Mouse (Mus musculus): ENCODE measurements around the gene Hoxb13.
A peak's percentile ranks its signal among the peaks of the same experiment; 100 is the strongest.

Hoxb13 gene

DNA sequence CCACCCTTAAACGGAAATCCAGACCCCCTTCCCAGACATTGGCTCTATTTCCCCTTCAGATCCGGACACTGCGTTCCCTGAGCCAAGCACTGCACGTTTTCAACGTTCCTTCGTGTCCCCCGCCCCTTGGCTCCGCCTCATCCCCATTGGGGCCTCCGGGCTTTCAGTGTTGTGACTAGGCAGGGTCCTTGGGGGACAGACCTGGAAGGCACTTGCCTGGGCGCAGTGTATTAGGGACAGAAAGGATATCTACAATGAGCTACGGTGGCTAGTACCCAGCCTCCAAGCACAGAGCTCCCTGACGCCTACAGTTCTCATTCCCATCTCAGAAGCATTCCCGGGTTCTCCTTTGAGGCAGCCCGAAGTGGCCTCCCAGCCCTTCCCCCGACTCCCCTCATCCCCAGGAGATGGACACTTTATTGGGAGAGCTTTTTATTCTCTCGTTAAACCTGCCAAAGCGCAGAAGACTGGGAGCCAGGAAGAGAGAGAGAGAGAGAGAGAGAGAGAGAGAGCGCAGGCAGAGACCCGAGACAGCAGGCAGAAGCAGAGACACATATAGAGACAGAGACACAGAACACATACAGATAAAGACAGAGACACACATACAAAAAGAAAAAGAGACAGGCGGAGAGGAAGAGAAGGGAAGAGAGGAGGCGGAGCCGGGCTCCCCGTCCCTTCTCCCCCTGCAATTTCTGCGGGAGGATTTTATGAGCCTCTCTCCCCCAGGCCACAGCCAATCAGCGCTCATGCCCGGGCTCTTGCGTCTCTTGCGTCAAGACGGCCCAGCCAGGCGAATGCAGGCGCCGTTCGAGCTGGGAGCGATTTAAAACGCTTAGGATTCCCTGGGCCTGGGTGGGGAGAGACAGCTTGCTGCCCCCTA lies at the start of gene Hoxb13:
Gene Hoxb13, plus strand, starts transcription at position 796 of the 880 bp plus-strand sequence.
- no peak for DNase-seq

DNA sequence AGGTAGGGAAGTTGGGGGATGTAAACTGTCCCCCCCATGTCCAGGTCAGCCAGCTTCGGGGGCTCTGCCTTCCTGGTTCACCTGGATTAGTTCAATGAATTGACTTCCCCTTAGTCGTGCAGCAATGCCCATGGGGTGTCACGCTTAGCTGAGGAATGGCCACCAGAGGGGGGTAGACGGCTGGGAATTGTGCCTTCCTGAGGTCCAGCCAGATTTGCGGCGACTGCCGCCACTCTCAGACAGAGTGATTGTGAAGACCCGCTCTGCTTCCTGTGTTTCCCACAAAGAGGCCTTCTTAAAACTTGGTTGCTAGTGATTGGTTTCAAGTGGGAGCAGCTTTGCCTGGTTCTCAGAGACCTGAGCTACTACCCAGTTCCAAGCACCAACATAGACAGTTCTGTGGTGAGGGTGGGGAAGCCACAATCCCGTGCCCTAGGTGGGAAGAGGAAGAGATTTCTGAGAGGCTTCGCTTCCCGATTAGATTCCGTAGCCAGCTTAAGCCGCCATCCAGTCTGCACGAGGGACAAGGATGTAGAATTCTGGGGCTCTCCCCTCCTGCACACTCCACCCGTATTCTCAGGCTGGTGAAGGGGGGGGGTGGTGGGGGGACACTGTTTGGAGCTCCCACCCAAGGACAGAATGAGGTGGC lies 48.4 kb upstream of the Hoxb13 start:
- peak; percentile 81 for DNase-seq

DNA sequence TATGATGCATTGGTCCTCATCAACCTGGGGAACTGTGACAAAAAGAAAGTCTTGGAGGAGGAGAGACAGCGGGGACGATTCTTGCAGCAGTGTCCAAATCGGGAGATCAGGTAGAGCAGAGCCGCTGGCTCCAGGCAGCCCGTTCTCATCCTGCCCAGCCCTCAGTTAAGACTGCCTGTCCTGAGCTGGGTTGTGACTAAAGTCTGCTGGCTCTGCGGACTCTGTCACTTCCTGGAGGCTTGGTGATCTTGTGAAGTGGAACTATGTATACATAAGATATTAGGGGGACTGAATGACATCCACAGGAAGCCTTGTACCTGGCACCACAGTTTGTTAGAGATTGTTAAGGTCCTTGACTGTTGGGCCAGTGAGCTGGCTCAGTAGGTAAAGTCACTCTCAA lies 46.6 kb upstream of the Hoxb13 start:
- no peak for DNase-seq

DNA sequence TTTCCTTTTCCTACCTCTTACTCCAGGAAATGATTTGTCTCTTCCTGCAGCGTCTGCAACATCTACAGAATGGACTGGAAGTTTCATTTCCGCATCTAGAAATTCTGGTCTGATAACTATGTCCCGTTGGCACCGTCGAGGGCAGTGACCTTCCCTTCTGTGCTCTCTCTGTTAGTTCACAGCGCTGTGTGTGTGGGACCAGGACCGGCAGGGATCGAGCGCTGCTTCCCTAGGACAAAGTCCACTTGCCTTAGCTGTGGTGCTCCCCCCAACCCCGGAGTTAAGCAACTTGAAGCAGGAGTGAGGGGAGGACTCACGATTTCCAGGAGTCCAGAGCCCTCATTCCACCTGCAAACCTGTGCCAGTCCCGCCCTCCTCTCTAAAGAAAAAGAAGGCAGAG lies 29.3 kb upstream of the Hoxb13 start:
- DNase-seq = no peak

DNA sequence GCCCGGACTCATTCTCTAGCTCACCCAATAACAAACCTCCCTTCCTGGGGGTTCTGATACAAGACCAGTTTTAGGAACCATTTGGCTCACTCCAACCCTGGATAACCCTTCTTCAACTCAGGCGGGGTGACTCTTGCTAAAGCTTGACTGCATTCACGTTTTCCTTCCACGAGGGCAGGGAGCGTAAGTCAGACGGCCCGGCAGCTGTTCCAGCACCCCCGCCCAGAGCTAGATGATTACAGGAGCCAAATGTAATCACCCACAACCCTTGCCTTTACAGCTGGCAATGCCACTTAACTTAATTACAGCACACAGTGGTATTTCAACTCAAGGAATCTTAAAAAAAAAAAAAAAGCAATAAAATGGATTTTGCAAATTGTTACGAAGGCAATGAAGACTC lies 26.0 kb upstream of the Hoxb13 start:
- DNase-seq = no peak

DNA sequence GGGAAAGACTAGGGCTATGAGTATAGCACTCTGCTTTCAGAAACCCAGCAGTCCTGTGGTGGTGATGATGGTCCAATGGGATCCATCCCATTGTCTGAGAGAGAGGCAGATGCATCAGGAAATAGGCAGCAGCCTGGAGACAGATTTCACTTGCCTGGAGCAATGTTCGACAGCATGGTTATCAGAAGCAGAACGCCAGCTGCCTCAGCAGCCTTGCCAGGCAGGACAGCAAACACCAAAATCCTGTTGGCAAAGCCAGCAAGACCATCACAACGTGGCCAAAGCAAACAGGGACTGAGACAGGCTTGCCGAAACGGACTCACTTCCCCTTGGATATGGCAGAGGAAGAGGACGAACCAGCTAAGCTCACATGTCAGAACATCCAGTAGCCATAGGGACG lies 25.1 kb upstream of the Hoxb13 start:
- no peak for DNase-seq

DNA sequence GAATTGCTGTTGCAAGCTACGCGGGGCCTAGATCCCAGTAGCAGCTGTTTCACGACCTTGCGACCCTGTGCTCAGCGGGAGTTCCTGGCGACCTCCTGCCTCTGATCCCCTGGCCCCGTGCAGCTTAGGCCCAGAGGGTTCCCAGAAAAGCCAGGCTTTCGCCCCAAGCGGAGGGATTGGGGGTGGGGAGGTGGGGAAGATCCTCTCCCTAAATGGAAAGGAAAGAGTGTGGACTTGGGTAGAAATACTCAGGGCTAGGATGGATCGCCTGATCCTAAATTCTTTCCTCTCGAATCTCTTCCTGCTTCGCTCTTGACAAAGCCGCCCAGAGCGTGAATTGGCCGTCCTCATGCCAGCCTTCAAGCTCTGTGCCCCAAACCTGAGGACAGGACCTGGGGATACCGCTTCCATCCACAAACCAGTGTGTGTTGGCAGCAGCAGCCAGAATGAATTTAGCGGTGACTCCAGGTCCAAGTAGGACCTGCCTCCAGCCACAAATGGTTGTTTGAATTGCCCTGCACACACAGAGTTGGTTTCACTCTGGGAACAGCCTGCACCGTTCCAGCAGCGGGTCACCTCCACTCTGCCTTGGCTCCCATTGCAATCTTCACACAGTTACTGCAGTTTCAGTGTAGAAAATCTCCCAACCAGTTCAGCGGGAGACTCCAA lies 23.3 kb upstream of the Hoxb13 start:
- DNase-seq = no peak

DNA sequence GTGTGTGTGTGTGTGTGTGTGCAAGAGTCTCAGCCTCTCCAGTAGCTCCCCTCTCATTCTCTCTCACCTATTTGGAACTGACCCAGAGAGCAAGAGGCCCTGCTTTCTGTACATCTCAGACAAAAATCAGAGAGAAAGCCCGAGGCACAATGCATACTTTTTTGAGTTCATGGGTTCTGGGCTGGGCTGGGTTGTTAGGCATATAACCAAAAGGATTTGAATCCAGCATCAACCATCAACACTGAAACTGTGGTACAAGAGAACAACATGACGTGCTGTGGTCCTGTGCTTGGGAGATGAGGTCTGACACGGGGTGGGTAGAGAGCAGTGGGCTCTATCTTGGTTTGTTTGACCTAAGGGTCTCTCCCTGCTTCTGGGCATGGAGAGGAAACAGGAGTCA lies 22.5 kb upstream of the Hoxb13 start:
- DNase-seq = no peak

DNA sequence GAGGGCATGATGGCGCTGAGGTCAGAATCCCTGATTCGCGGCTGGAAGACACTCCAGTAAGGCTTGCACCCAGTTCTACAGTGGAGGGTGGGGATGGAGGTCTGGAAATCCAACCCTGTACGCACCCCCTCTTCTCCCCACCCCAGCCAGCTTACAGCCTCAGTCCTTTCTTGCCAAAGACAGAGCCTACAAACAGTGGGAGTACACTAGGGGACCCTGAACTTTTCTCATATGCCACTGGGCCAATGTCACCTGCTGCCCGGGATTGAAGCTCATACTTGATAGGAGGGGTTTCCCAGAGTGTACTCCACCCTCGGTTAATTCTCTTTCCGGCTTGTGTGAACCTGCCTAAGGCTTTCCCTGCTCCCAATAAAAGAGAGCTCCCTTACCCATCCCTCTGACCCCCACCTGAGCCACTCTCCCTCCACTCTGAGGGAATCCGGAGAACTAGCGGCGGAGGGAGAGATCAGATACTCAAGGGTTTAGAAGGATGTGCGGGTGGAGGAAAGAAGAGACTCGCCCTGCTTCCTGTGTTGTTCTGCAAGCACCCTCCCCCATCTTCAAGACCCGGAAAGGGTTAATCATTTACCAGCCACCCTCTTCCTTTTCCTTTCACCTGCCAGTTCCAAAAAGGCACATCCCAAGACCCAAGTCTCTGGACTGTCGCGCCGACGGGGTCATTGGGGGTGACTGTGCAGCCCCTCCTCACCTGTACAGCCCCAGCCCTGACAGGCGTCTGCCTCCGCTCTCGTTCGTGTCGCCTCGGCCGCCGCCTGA lies 21.4 kb upstream of the Hoxb13 start:
- DNase-seq = no peak

DNA sequence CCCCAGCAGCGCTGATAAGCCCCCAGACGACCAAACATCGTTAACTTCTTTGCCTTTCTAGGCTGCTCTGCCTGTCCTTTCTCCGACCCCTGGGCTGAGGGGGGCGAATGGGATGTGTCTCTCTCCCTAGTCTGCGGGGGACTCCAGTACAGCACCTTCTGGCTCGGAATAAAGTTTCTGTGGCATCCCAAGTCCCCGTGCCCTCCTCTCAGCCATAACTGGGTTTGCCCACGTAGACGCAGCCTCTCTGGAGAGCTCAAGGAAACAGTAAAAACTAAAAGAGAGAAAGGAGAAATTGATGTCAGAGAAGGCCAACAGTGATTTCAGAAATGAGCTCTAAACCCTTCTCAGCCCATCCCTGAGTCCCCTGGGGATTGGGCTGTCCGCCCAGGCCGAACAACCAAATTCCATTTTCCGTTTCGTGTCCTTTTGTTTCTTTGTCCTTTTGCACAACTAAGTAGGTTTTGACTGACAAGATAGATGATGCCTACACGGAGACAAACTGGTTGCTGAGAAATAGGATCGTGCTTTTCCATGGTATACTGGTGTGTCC lies 20.8 kb upstream of the Hoxb13 start:
- no peak for DNase-seq

DNA sequence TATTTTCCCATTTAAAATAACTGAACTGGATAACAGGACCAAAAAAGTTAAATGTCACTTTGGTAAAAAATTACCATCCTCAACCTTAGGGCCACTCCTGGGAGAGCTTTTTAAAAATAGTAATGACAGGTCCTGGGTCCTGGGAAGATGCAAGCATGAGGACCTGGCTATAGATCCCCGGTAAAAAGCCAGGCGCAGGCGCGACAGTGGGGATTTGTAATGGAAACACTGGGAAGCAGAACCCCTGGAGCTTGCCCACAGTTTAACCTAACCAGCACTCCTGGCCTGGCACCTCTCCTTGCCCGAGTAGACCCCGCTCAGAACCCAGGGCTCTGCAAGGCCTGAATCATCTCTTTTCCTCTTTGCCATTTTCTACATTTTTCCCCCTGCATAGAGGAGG lies 19.2 kb upstream of the Hoxb13 start:
- DNase-seq = no peak

DNA sequence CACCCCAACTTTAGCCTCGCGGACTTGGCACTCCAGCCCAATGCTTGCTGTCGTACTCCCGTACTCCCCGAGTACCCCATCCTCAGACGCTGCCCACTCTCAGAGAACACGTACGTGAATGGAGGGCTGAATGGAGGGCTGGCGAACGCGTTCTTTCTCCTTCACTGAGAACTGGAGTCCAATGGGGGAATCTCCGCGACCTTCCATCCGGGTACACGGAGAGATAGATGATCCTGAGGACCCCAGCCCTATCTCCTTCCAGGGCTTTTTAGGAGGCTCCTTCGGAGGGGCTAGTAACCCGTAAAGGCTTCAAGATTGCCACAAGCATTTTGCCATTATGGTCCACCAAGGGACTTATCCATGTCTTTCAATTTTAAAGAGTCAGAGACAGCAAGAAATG lies 18.6 kb upstream of the Hoxb13 start:
- no peak for DNase-seq

DNA sequence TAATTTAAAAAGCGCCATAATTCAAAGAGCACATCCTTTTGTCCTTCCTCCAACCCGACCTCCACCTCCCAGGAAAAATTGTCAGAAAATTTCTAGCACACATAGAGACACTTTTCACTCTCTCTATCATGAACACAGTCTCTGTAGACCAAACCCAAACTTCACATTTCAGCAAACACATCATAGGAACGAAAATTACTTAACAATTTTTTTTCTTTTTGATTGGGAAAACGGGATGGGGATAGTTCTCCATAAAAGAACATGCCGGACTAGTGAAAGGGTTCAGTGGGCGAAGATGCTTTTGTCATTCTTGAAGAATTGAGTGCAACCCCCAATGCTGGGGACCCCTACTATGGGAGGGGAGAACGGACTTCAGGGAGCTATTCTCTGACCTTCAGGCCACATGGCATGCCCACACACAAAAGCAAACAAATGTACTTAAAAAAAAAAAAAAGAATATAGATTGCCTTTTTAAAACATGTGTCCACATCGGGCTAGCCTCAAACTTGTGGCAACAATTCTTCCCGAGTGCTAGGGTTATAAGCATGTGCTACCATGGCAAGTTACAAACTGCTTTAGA lies 18.1 kb upstream of the Hoxb13 start:
- DNase-seq = no peak

DNA sequence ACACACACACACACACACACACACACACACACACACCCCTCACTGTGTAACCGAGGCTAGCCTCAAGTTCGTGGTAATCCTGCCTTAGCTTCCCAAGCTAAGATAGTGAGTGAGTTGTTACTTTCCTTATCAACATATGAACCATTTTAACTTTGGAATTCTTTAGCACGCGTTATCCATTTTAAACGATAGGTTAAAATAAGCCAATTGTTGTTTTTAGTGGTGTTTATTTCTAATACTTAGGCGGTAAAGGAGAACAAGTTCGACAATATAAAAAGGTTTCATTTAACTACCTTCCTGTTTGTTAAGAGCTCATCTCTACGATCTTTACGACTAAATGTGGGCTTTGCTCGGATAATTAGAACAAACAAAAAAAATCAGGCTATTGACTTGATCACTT lies 17.3 kb upstream of the Hoxb13 start:
- no peak for DNase-seq

DNA sequence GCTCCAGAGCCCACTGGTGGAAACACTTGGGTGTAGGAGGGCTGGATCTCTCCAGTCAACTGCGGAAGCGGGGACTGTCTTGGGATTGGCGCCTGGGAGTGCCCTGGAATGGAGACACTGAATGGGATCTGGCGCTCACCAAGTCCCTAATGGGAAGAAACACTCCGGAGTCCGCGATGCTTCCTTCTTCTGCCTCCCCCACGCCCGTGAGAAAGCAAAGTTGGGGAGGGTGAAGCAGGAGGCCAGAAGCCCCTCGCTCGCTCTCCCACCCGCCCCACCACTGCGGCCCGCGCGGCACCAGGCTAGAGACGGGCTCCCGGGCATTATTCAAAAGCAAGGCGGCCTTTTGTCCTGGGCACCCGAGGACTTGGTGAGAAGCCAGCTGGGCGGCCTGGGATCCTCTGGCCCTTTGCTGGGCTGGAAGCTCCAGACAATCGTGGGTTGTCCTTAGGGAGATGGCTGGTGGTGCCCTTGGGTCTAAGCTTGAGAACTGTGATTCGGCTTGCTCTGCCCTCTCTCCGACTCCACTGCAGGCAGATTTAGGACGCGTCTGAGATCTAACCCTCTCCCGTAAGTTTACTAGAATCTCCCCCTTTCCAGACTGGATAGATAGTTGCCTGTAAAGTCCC lies 16.5 kb upstream of the Hoxb13 start:
- no peak for DNase-seq

DNA sequence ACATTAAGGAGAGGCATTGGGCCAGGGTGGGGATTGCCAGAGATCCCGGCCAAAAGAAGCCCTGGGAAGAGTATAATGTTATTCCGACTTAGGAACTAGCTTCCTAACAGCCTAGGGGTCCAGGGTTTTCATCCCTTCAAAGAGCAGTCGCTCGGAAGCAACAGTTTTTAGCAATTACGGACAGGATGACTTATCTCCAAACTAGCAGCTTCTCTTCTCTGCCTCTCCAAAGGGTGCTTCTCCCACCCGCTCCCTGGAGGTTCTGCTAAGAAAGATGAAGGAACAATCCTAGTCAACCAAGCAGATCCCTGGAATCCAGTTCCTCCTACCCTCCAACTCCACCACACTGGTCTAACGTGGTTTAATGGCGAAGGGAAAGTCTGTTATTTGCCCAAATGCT lies 15.8 kb upstream of the Hoxb13 start:
- no peak for DNase-seq

DNA sequence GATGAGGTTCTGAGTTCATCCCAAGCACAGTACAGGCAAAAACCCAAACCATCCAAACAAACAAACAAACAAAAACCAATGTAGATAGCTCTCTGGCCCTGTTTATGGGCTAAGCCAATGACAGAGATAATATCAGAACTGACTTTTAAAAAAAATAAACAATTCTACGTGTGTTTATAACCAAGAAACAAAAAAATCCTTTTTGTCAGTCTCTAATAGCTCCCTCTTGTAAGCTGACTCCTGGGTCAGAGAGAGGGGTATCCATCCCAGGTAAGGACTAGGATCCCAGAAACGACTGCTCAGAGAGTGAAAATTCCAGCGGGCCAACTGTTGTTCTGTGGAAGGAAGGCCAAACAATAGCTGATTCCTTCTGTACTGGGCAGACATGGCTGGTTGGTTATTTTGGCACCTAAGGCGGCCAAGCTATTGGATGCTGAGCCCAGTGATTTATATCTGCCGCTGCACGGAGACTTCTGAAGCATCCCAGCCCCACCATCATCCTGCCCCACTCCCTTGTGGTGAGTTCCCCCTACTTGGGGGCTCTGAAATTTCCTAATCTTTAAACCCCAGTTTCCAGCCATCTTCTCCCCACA lies 15.1 kb upstream of the Hoxb13 start:
- DNase-seq = no peak

DNA sequence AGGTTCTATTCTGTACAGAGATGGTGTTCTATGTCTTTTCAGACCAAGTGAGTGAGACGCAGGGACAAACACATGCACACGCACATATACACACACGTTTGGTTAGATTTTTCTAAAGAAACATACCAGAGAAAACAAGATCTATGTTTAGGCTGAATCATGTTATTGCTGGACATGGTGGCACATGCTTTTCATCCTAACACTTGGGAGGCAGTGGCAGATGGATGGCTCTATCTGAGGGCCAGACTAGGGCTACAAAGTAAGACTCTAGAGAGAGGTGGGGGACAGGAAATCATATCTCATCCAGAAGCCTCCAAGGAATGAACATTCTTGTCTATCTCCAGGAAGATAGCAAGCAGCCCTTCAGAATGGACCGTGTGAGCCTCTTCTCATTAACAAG lies 13.1 kb upstream of the Hoxb13 start:
- DNase-seq = no peak

DNA sequence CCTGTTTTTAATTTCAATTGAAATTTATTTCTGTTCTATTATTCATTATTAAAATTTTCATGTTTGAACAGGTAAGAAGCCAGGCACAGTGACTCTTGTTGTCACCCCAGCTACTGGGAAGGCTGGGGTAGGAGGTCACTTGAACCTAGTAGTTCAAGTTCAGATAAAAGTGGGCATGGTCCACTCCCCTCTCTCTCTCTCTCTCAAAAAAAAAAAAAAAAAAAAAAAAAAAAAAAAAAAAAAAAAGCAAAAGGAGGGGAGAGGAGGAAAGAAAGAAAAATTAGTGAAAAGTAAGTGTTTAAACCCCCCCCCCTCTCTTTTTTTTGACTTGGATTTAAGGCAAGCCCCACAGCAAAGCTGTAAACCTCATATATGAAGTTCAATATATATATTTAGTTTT lies 9.9 kb upstream of the Hoxb13 start:
- no peak for DNase-seq

DNA sequence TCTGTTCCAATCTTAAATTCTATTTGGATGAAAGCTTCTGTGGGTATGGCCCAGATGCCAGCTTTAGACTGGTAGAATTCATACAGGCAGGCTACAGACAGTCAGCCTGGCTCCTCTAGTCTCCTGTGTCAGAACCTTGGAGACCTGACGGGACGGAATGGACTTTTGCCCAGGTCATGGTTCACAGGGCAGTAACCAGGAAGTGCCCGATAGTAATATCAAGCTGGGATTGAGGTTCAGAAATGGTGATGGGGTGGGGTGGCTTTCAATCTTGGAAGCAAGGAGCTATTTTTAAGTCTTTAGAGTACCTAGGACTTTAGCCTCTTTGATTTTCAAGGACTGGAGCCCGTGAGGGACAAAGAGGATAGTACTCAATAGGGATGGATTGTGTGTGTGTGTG lies 6.8 kb upstream of the Hoxb13 start:
- DNase-seq = no peak

DNA sequence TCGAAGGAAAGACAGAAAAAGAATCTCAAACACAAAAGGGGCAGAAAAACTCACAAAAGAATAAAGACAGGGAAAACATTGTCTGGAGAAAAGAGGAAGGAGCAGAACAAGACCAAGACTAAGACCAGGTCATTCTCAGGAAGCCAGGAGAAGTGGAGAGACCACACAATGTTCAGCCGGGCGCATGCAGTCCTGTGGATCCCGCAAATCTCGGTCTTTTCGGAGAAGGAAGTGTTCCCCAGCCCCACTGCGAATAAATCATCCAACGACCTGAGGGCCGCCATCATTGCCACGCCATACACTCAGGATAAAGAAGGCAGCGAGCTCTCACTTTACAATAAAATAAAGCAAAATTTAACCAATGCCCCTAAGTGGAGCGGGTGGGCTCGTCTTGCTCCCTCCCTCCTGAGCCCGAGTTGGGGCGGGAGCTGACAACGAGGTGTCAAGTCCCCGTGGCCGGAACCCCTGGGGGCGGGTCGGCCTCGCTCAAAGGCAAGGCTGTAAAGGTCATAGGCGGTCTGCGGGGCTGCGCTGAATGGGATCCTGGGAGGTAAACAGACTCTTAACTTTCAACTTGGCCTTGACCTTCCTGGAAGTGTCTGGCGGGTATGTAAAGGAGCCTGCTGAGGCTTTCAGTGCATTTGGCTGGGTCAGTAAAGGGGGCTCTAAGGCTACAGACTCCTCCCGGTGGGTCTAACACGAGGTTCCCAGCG lies 4.2 kb upstream of the Hoxb13 start:
- DNase-seq = no peak

Measured in lung, postnatal 36 days (tissue).